Mouse (Mus musculus): ENCODE data around the gene Odf3b. TPM values are rescaled to one million over a fixed set of nuclear protein-coding genes. Genes with fewer than 3 reads are reported as not detected.

Gene Odf3b
- polyA plus RNA-seq (2012; ENCODE audit: insufficient read depth, insufficient read length, low replicate concordance, missing spikeins) = not detected in 2 replicates

GRCm38 (mm10) chr15:89378831-89379401 is at the start of gene Odf3b:
Odf3b (minus strand) TSS chr15:89379282.
- WGBS = 4% methylated on average over 33 of the region's 33 CpGs
- Histone ChIP-seq H3K27ac (ENCODE audit: insufficient read depth, low read depth, low read length) (no peak within 1 kb of the TSS), H3K4me1 (ENCODE audit: control insufficient read depth, insufficient read depth, low read length) (peaks cover 22% of the 10 kb centered on the region), H3K4me3 (ENCODE audit: insufficient read depth, low read depth, low read length) (peak within 1 kb of the TSS; percentile 33)
- TF ChIP-seq POLR2A (IDR thresholded peaks at IDR 0.05; ENCODE audit: insufficient read depth, low read depth, low read length) (no peak), CTCF (IDR thresholded peaks at IDR 0.05; ENCODE audit: insufficient read depth, low read depth, low read length) (no peak)

GRCm38 (mm10) chr15:89428136-89428790 is 49.2 kb upstream of the Odf3b start:
- TF ChIP-seq POLR2A (IDR thresholded peaks at IDR 0.05; ENCODE audit: insufficient read depth, low read depth, low read length) (no peak), CTCF (IDR thresholded peaks at IDR 0.05; ENCODE audit: insufficient read depth, low read depth, low read length) (no peak)
- WGBS = 82% methylated on average over 19 of the region's 19 CpGs

GRCm38 (mm10) chr15:89426716-89427115 is 47.6 kb upstream of the Odf3b start:
- Histone ChIP-seq H3K27ac (ENCODE audit: insufficient read depth, low read depth, low read length) (no peak overlapping the region), H3K4me1 (ENCODE audit: control insufficient read depth, insufficient read depth, low read length) (no peaks in the 10 kb centered on the region), H3K4me3 (ENCODE audit: insufficient read depth, low read depth, low read length) (no peak overlapping the region)
- 81% methylated on average over 10 of the region's 10 CpGs for WGBS
- TF ChIP-seq CTCF (IDR thresholded peaks at IDR 0.05; ENCODE audit: insufficient read depth, low read depth, low read length) (no peak), POLR2A (IDR thresholded peaks at IDR 0.05; ENCODE audit: insufficient read depth, low read depth, low read length) (no peak)

More at GRCm38 (mm10) chr15:89428136-89428790, 49.2 kb upstream of the Odf3b start:
- Histone ChIP-seq H3K4me3 (ENCODE audit: insufficient read depth, low read depth, low read length) (peak overlapping the region; percentile 87; the same call in 1 of the 2 replicates), H3K27ac (ENCODE audit: insufficient read depth, low read depth, low read length) (no peak overlapping the region), H3K4me1 (ENCODE audit: control insufficient read depth, insufficient read depth, low read length) (no peaks in the 10 kb centered on the region)

- 63% methylated on average over 6 of the region's 6 CpGs for WGBS
- H3K27ac ChIP-seq (ENCODE audit: insufficient read depth, low read depth, low read length) = no peak within 1 kb of the TSS
- no peaks in the 10 kb centered on the region for H3K4me1 ChIP-seq (ENCODE audit: control insufficient read depth, insufficient read depth, low read length)
- no peak within 1 kb of the TSS for H3K4me3 ChIP-seq (ENCODE audit: insufficient read depth, low read depth, low read length)
- no peak for TF ChIP-seq CTCF (IDR thresholded peaks at IDR 0.05; ENCODE audit: insufficient read depth, low read depth, low read length)
- TF ChIP-seq POLR2A (IDR thresholded peaks at IDR 0.05; ENCODE audit: insufficient read depth, low read depth, low read length) = no peak
Observed at GRCm38 (mm10) chr15:89425711-89426121, 46.6 kb upstream of the Odf3b start, which contains the start of gene Cpt1b. Cpt1b (minus strand) TSS chr15:89425863.

- H3K4me3 ChIP-seq (ENCODE audit: insufficient read depth, low read depth, low read length) = no peak overlapping the region
- no peak overlapping the region for H3K27ac ChIP-seq (ENCODE audit: insufficient read depth, low read depth, low read length)
- 81% methylated on average over 8 of the region's 8 CpGs for WGBS
- no peaks in the 10 kb centered on the region for H3K4me1 ChIP-seq (ENCODE audit: control insufficient read depth, insufficient read depth, low read length)
- no peak for TF ChIP-seq POLR2A (IDR thresholded peaks at IDR 0.05; ENCODE audit: insufficient read depth, low read depth, low read length)
- no peak for TF ChIP-seq CTCF (IDR thresholded peaks at IDR 0.05; ENCODE audit: insufficient read depth, low read depth, low read length)
Observed at GRCm38 (mm10) chr15:89424621-89425020, 45.5 kb upstream of the Odf3b start.

- TF ChIP-seq CTCF (IDR thresholded peaks at IDR 0.05; ENCODE audit: insufficient read depth, low read depth, low read length) (no peak), POLR2A (IDR thresholded peaks at IDR 0.05; ENCODE audit: insufficient read depth, low read depth, low read length) (no peak)
- no peaks in the 10 kb centered on the region for H3K4me1 ChIP-seq (ENCODE audit: control insufficient read depth, insufficient read depth, low read length)
- WGBS = 92% methylated on average over 9 of the region's 9 CpGs
- no peak overlapping the region for H3K4me3 ChIP-seq (ENCODE audit: insufficient read depth, low read depth, low read length)
- no peak overlapping the region for H3K27ac ChIP-seq (ENCODE audit: insufficient read depth, low read depth, low read length)
Observed at GRCm38 (mm10) chr15:89421938-89422337, 42.9 kb upstream of the Odf3b start.

- TF ChIP-seq POLR2A (IDR thresholded peaks at IDR 0.05; ENCODE audit: insufficient read depth, low read depth, low read length) (no peak), CTCF (IDR thresholded peaks at IDR 0.05; ENCODE audit: insufficient read depth, low read depth, low read length) (no peak)
- WGBS = 77% methylated on average over 8 of the region's 8 CpGs
- H3K4me3 ChIP-seq (ENCODE audit: insufficient read depth, low read depth, low read length) = no peak overlapping the region
Observed at GRCm38 (mm10) chr15:89415282-89415681, 36.2 kb upstream of the Odf3b start.

GRCm38 (mm10) chr15:89410118-89410517 is 31.0 kb upstream of the Odf3b start, which contains the start of gene Syce3:
Syce3 (minus strand) TSS chr15:89410503.
- Histone ChIP-seq H3K27ac (ENCODE audit: insufficient read depth, low read depth, low read length) (no peak within 1 kb of the TSS), H3K4me3 (ENCODE audit: insufficient read depth, low read depth, low read length) (no peak within 1 kb of the TSS), H3K4me1 (ENCODE audit: control insufficient read depth, insufficient read depth, low read length) (no peaks in the 10 kb centered on the region)
- WGBS = 91% methylated on average over 24 of the region's 24 CpGs
- no peak for TF ChIP-seq CTCF (IDR thresholded peaks at IDR 0.05; ENCODE audit: insufficient read depth, low read depth, low read length)
- TF ChIP-seq POLR2A (IDR thresholded peaks at IDR 0.05; ENCODE audit: insufficient read depth, low read depth, low read length) = no peak

More at GRCm38 (mm10) chr15:89415282-89415681, 36.2 kb upstream of the Odf3b start:
- Histone ChIP-seq H3K27ac (ENCODE audit: insufficient read depth, low read depth, low read length) (no peak overlapping the region), H3K4me1 (ENCODE audit: control insufficient read depth, insufficient read depth, low read length) (no peaks in the 10 kb centered on the region)

- TF ChIP-seq POLR2A (IDR thresholded peaks at IDR 0.05; ENCODE audit: insufficient read depth, low read depth, low read length) = no peak
- no peak for TF ChIP-seq CTCF (IDR thresholded peaks at IDR 0.05; ENCODE audit: insufficient read depth, low read depth, low read length)
- no peak overlapping the region for H3K4me3 ChIP-seq (ENCODE audit: insufficient read depth, low read depth, low read length)
- no peak overlapping the region for H3K27ac ChIP-seq (ENCODE audit: insufficient read depth, low read depth, low read length)
- H3K4me1 ChIP-seq (ENCODE audit: control insufficient read depth, insufficient read depth, low read length) = no peaks in the 10 kb centered on the region
Observed at GRCm38 (mm10) chr15:89406691-89407090, 27.6 kb upstream of the Odf3b start.
